Mouse (Mus musculus): Measurements from ENCODE around the gene 1700021F07Rik. TPM values are rescaled to one million over a fixed set of nuclear protein-coding genes. Genes with fewer than 3 reads are reported as not detected.

Gene 1700021F07Rik
- total RNA-seq (2021): not detected
- long read RNA-seq, experiment 1: 0 reads
- long read RNA-seq, experiment 2: 0 reads

GRCm38 (mm10) chr2:173522376-173522775 lies at the start of gene 1700021F07Rik:
1700021F07Rik (plus strand) TSS chr2:173522586.
- no peak for DNase-seq (ENCODE audit: low spot score)

DNA sequence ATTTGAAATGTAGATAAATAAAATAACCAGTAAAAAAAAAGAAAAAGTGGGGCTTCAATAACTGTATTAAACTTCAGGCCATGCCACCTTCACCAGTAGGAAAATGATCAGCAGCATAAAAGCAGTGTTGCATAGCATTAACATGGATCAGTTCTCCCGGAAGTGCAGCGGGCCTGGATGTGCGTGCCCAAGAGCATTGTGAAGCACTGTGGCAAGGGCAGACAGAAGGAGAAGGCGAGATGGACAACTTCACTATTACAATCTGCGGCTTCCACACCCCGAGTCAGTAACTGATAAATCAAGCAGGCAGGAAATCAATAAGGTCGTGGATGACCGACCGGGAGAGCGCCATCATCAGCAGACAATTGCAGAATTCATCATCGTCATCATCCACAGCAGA lies 49.2 kb upstream of the 1700021F07Rik start:
- no peak for DNase-seq (ENCODE audit: low spot score)

DNA sequence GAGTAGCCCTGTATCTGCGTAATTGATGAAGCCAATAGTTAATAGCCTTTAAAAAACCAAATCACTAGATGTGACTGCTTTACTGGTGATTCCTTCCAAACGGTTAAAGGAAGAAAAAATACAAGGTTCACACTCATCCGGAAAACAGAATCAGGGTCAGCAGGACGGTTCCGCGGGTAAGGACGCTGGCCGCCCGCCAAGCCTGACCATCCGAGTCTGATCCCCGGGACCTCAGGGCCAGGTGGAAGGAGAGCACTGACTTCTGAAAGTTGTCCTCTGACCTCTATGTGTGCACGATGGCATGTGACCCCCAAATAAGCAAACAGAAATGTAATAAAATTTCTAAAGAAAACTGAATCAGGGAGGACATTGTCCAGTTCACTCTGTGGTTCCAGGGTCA lies 43.3 kb upstream of the 1700021F07Rik start:
- DNase-seq (ENCODE audit: low spot score): no peak

DNA sequence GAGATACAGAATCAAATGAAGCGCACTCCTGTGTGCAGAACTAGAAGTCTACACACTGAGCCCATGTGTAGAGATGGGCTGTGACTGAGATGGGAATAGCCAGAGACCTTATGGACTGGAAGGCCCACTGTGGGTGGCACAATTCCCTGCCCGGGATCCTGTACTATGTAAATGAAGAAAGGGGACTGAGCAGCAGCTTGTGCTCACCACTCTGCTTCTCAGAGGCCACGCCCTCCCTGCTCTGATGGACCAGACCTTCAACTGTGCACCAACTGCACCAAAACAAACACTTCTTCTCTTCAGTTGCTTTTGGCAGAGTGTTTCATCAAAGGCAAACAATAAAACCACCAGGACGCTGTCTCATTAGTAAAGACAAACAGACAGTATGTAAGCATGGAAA lies 37.9 kb upstream of the 1700021F07Rik start:
- DNase-seq (ENCODE audit: low spot score): no peak

GRCm38 (mm10) chr2:173499612-173500011 lies 22.8 kb upstream of the 1700021F07Rik start:
- DNase-seq (ENCODE audit: low spot score): no peak

GRCm38 (mm10) chr2:173513977-173514376 lies 8.4 kb upstream of the 1700021F07Rik start:
- DNase-seq (ENCODE audit: low spot score): no peak

- no peak for DNase-seq (ENCODE audit: low spot score)
These were observed 7.2 kb upstream of the 1700021F07Rik start for GRCm38 (mm10) chr2:173515186-173515585.

DNA sequence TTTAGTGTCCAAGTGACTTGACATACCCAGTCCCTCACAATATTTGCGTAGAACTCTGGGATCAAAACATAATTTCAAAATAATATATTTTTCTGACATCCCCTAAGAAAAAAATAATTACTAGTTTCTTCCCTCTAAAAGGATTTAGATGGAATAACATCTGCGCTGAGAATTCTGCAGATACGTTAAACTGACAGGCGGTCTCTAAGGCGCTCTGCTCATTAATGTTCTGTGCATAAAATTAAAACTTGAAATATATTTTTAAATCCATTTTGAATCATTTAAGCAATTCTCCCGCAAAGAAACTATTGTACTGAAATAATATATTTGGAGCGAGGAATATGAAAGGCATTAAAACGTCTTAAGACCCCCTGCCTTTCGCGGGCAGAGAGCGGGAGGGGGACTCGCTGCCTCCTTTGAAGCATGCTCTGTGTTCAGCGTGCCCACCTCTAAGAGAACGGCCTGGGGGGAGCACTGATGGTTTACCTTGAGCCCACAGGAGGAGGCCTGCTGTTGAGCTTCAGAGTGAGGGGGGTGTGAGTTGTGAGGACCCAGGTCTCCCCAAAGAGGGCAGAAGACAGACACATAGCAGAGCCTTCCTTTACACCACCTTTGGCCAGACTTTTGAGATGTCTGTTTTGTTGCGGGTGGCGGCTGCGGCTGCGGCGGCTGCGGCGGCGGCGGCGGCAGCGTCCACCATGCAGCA lies 6.1 kb upstream of the 1700021F07Rik start:
- no peak for DNase-seq (ENCODE audit: low spot score)

- no peak for DNase-seq (ENCODE audit: low spot score)
These were observed 6.1 kb downstream of the 1700021F07Rik start for GRCm38 (mm10) chr2:173528493-173528892.

GRCm38 (mm10) chr2:173532711-173533462 lies 10.5 kb downstream of the 1700021F07Rik start:
- DNase-seq (ENCODE audit: low spot score): no peak

GRCm38 (mm10) chr2:173534581-173534980 lies 12.2 kb downstream of the 1700021F07Rik start:
- DNase-seq (ENCODE audit: low spot score): no peak

DNA sequence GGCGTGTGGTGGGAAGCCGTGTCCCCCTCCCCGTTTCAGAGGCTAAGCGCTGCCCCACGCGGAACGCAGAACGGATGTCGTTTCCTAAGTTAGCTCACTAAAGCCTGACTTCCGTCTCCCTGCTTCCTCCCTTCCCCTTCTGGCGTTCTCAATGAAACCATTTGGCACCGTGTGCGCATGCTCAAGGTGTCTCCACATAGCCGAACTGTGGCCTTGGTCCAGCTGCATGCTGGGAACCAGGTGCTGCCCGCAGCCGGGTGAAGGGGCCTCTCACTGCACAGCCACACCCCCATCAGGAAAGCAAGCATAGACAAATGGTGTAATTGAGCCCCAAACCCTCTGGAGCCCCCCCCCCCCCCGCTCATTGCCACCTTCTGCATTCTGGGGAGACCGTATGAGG lies 13.0 kb downstream of the 1700021F07Rik start:
- DNase-seq (ENCODE audit: low spot score): no peak

DNA sequence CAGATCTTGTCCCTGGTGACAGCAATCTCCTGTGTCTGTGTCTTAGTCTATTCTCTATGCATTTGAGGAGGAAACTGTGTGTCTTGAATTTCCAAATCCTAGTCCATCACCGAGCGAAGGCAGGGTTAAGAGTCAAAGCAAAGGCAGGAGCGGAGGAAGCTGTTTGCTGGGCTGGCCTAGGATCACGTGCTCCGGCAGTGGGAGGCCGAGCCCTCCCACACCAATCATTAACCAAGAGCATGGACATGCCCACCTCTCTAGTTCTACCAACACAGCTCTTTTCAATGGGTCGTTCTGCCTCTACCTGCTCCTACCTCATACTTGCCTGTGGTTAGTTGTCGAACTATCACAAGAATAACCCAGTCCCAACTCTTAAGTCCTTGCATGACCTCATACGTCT lies 13.5 kb downstream of the 1700021F07Rik start:
- DNase-seq (ENCODE audit: low spot score): no peak

DNA sequence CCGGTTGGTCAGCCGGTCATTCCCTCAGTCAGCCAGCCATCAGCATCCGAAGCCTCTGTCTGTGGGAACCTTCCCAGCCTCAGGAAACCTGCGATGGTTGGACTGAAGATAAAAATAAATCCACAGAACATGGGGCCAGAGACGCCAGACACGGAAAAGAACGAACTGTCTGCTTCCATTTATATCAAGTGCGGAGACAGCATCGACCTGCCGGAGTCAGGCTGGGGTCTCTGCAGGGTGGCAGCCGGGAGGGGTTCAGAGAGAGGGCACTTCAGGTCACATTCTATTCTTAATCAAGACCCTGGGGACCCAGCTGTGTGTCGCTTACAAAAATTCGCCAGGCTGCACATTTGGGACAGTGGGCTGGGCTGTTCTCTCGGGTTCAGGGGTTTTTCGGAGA lies 17.4 kb downstream of the 1700021F07Rik start:
- DNase-seq (ENCODE audit: low spot score): no peak

GRCm38 (mm10) chr2:173541748-173542147 lies 19.4 kb downstream of the 1700021F07Rik start:
- no peak for DNase-seq (ENCODE audit: low spot score)

DNA sequence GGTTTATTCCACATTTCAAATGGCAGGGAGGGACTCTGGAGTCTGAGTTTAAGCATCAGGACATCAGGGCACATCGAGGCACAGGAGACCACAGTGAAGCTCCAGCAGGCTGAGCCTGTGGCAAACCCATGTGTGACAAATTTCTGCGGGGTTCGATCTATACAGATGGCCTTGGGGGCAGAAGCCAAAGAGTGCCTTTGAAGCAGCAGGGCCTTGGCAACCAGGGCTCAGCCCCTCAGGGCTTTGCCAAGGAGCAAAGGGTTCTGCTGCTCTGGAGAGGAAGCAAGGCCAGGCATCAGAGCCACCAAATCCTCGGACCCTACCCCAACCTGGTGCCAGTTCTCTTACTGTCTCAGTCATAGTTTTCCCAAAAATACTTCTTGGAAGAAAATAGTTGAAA lies 20.3 kb downstream of the 1700021F07Rik start:
- DNase-seq (ENCODE audit: low spot score): no peak

GRCm38 (mm10) chr2:173545992-173546703 lies 23.8 kb downstream of the 1700021F07Rik start:
- DNase-seq (ENCODE audit: low spot score): peak; percentile 73

DNA sequence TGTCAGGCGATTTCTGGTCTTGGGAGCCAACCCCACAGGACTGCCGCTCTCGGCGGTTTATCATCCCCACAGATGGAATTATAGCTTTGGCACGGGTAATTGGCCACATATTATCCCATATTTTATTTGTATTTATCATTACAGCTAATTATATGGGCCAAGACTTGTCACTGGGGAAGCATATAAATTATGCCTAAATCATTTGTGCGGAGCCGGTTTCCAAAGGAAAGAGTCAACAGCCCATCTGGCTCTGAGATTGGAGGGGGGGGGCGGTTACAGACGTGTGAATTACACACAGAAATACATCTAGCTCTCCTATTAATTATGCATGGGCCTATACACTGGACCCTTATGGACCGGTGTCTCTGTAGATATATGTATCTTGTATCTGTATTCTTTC lies 26.9 kb downstream of the 1700021F07Rik start:
- DNase-seq (ENCODE audit: low spot score): no peak

GRCm38 (mm10) chr2:173550681-173551080 lies 28.3 kb downstream of the 1700021F07Rik start:
- DNase-seq (ENCODE audit: low spot score): peak; percentile 39

GRCm38 (mm10) chr2:173553863-173554262 lies 31.5 kb downstream of the 1700021F07Rik start:
- peak; percentile 19 for DNase-seq (ENCODE audit: low spot score)

GRCm38 (mm10) chr2:173558754-173559396 lies 36.5 kb downstream of the 1700021F07Rik start:
- no peak for DNase-seq (ENCODE audit: low spot score)

Data from gastrocnemius, adult 18-20 months (tissue).